Mouse (Mus musculus) yolk sac, embryonic 10.5 days (tissue): ENCODE measurements at regions not wholly inside any gene's neighbourhood (a gene's known extent, or its start where the extent isn't known, plus 50 kb on each side); places are given as distances from the start of the nearest gene placed in this dataset.

Experiments
- DNase-seq: peaks from one replicate; pipeline ENCODE4 v3.0.0-alpha.2; 2017; ENCODE audit warnings: low spot score

DNA sequence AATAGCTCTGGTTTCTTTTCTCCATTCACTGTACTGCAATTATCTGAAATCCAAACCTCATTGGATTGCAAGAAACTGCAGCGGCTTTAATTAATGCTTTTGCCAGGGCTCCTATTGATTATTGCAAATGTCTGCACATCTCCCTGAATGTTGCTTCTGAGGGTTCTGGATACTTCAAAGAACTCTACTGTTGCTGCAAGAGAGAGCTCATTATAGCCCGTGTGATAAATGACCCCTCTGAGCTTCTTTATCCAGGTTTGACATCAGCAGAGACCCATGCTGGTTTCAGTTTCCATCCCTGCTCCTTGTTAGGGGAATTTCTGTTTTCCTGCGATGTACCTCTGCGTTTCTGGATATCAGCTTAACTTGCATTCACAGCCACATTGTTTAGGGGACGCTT, 78.4 kb upstream of the Nav3 start:
- no peak for DNase-seq

GRCm38 (mm10) chr10:110542712-110543111, 86.7 kb upstream of the Nav3 start:
- no peak for DNase-seq

DNA sequence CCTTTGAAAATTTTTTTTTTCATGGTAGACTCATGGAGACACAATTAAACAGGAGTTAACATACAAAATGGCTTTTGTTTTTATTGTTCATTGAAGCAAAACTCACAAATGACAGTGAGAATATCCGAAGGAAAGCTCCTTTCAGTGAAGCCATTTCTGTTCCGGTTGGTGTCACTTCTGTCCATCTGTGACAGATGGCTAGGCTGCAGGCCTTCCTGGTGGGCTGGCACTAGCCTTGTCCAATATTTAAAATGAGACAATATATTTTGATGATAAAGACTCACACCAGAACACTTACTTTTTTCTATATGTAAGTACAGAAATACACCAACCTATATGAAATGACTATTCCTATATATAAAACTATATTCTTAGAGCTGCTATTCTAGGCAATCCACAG, 92.4 kb upstream of the Nav3 start:
- no peak for DNase-seq

DNA sequence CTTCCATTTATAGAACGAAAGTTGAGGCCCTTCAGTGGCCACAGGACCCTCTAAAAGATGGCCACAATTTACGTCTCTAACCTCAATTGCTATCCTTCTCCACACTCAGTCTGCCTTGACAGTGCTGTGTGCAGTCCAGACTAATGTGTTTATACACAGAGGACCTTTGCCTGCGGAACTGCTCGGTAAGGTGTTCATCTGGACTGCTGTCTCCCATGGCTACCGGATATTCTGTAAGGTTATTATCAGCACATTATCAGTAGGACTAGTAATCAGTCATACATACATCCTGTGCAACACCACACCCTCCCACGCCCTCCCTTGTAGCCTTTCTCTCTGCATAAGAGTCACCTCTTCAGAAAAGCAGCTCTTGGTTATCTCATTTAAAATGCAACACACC, 98.0 kb upstream of the Nav3 start:
- DNase-seq, result no peak

GRCm38 (mm10) chr10:110556326-110556883, 100.4 kb upstream of the Nav3 start:
- DNase-seq, result no peak

- DNase-seq, result no peak
These were observed 107.1 kb upstream of the Nav3 start for GRCm38 (mm10) chr10:110563057-110563456.

GRCm38 (mm10) chr10:110563571-110563970, 107.6 kb upstream of the Nav3 start:
- DNase-seq, result no peak

GRCm38 (mm10) chr10:110566260-110567050, 110.5 kb upstream of the Nav3 start:
- DNase-seq, result no peak

DNA sequence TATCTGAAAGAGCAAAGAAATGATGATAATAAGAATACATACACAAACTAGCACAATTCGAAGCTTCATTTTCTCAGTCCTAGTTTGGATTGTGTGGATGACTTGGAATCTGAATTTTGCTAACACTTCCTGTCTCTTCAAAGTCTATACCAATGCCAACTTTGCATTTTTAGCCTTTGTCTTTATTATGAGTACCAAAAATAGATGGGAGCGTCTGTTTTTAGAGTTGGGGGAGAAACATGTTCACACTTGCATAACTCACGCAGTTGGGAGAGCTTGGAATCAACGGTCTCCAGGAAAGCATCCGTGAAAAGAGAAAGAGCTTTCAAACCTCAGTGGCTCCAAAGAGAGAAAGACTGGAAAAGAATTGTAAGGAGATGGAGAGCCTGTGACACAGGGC, 114.5 kb upstream of the Nav3 start:
- no peak for DNase-seq

DNA sequence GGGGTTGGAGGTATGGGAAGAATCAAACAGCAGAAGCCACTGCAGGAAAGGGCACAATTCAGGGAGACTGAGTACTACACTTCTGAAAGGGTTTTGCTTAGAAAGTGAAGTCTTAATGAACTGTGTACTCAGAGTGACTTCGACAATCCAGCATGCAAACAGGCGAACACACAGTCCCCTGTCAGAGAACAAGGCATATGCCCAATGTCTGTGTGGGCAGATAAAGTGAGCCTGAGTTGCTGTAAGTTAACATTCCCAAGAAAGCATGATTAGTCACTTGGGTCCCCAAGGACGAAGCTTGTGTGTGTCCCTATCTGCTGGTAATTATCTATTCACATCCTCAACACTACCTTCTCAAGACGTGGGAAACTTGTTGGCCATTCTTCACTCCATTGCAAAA, 115.2 kb upstream of the Nav3 start:
- DNase-seq, result no peak

DNA sequence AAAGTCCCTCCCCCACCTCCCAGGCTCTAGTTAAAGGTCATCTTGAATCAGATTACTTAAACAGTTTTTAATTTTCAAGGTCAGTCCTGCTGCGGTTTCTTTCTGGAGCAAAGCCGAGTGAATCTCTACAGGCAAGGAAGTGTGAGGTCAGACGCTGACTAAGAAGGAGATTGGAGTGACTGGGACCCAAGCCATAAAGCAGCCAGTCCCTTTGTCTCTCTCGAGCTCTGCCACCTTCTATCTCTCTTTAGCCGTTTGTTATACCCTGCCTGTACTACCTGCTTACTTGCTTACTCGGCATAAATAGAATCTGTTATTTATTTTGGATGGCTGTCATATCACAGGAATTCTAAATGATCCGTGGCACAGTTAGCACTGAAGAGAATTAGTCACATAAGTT, 117.5 kb upstream of the Nav3 start:
- no peak for DNase-seq

- no peak for DNase-seq
These were observed 130.0 kb upstream of the Nav3 start for GRCm38 (mm10) chr10:110586029-110586428.

GRCm38 (mm10) chr10:110586507-110586906, 130.5 kb upstream of the Nav3 start:
- DNase-seq, result no peak

GRCm38 (mm10) chr10:110587529-110587928, 131.5 kb upstream of the Nav3 start:
- DNase-seq, result no peak

- peak; percentile 73 for DNase-seq
These were observed 144.4 kb upstream of the Nav3 start for GRCm38 (mm10) chr10:110600352-110600853.

- DNase-seq, result no peak
These were observed 134.9 kb upstream of the E2f7 start for GRCm38 (mm10) chr10:110610336-110610735.

DNA sequence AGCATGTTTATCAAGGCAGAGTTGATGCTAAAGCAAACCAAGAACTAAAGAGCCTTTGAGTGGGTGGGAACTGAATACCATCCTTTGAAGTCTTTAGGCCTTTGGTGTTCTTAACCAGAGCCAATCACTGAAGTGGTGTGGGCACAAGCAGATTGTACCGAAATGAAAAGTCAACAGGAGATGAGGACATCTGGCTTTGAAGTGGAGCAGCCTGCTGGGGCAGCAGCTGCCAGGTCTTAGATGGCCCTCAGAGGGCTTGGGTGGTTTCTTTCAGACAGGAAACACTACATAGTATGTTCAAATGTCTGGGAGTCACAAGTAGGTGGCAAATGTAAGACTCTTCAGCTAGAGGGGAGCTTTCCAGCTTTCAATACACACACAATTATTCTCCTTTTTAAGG, 128.2 kb upstream of the E2f7 start:
- no peak for DNase-seq

GRCm38 (mm10) chr10:110619193-110619592, 126.0 kb upstream of the E2f7 start:
- no peak for DNase-seq

- no peak for DNase-seq
These were observed 119.6 kb upstream of the E2f7 start for GRCm38 (mm10) chr10:110625644-110626043.

GRCm38 (mm10) chr10:110640406-110640805, 104.8 kb upstream of the E2f7 start:
- DNase-seq, result no peak

GRCm38 (mm10) chr10:110642065-110642690, 103.1 kb upstream of the E2f7 start:
- no peak for DNase-seq

- DNase-seq, result no peak
These were observed 97.6 kb upstream of the E2f7 start for GRCm38 (mm10) chr10:110647603-110648002.

DNA sequence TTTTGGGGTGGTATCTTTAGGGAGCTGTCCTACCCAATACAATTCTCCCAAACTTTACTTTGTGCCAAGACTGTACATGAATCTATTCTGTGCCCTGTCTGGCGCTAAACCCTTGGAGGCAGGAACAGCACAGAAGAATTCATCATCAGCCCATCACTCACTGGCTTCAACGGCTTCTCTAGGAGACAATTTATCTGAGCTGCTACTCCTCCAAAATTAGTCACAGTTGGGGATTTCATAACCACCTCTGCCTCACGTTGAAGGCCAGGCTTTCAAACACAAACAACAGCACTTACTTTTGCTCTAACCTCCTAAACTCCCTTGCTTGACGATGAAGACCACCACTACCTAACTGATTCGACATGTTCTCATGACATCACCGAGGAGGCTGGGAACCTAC, 95.1 kb upstream of the E2f7 start:
- no peak for DNase-seq
